Mouse (Mus musculus) cerebellum, postnatal 10 days (tissue): Measurements from ENCODE around the gene Xylt1.

Experiments
- DNase-seq, 2 experiments: peaks; one replicate each; pipeline ENCODE4 v3.0.0; 2021; ENCODE audit warnings: mixed read lengths in 2 of 2

The Xylt1 gene

DNA sequence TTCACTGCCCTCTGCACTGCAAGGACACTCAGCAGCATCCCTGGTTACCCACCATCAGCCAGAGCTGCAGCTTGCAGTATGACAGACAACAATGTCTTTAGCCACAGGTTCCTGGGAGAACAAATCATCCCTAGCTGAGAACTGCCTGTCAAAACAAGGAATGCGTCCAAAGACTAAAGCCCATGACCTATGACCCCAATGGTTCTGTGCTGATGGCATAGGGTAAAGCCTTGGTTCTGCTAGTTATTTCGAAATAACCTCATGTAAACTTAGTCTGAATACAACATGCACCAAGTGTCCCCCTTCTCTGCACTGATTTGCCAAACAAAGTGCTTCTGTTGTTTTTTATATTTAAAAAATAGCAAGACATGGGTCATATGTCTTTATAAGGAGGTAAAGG is 103.8 kb downstream of the Xylt1 start:
- DNase-seq = no peak

DNA sequence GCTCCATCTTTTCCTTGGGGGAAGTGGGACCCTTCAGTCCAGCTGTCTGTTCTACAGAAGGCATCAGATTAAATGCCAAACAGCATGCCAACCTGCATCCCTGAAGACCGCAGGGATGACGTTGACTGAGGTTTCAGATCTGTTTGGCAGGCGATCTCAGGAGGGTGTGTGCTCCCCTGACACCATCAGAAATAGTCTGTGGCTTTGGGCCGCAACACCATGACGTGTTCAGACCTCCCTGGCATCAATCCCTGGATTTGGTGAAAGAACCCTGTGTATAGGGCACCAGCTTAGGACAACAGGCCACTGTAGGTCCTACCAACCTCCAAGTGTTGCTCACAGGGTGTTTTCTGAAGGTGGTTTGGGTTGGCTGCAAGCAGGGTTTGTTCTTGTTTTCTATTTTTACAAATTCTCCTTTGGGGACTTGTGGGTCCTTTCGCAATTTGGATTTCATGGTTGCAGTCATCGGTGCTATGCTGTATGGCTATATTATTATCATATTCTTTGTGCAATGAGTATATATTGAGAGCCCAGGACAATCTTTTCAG is 104.3 kb downstream of the Xylt1 start:
- DNase-seq = no peak

DNA sequence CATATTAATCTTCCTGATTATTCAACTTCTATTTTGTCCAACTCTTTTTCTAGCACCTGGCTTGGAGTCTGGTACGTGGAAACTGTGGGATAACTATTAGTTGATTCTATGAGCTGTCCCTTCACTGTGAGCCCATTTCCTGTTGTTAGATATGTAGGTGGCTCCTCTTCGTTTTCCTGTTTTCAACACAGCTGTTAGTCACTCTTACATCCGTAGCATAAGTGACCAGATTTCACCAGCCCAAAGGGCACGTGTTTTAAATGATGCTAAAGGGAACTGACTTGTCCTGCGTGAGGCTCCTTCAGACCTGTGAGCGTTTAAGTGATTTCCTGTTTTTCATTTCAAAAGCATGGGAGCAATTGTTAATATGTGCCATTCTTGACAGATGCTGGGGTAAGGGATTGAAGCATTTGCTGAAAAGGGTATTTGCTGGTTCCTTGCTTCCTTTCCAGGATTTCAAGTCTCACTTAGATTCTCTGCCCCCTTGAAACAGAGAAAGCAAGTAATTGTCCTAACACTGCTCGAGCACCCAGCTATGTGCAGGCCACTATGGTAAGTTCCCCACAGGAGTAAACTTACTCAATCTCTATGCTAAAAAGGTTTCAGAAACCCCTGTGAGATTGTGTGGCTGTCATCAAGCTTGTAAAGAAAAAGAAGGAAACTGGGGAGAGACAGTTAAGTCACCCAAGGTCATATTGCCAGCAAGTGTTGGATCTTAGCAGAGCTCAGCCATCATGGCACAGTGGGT is 105.8 kb downstream of the Xylt1 start:
- no peak for DNase-seq

DNA sequence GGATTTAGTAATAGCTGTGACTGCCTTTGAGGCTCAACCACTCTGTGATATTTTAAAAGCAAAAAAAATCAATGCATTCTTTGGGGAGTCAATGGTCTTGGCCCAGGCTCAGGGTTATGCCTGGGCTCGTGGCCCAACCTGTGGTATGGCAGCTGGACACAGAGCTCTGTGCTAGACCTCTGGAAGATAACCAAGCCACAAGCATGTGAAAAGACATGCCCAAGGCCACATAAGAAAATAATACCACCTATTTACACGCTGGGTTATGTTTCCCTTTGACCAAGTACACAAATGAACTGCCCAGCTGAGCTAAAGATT is 106.4 kb downstream of the Xylt1 start:
- DNase-seq = no peak

DNA sequence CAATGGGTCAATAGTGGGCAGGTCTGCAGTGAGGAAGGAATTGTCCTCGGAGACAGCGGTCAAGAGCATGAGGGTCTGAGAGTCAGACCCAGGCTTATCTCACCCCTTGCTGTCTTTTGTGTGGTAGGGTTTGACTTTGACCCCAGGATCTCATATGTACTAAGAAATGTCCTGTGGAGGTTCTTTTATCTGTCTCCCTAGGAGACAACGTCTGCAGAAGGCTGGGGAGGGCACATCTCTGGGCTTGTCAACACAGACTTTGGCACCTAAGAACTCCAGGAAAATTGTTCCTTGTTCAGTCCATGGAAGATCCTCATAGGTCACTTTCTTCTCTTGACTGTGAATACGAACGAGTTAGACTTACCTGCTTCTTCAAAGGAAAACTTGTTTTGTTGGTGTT is 109.2 kb downstream of the Xylt1 start:
- DNase-seq = no peak

DNA sequence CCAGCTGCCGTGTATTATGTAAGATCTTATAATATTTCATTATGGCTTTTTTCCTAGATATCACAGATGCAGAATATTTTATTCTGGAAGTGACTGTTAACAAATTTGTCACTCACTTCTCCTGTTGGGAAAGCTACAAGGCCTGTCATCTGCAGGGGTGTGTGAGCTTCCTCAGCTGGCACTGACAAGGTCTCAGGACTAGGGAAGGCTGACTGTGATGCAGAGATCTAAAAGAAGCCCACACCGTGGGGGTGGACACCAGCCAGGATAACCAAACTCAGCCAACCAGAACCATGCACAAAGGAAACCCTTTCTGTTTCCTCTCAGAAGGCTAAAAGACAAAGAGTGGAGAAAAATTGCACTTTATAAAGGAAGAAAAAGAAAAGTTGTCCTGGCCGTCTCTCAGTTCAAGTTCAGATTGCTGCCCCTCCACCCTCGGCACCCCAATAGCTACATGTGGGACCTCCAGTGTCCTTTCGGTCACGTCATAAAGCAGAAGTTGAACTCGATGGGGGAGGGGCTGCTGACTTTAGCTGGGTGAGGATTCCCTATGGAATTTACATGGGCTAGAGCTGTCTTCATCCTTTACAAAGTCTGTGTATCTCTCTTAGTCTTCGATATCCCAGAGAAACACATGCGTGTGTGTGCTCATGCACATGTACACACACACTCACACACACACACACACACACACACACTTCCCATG is 109.9 kb downstream of the Xylt1 start:
- DNase-seq = no peak

DNA sequence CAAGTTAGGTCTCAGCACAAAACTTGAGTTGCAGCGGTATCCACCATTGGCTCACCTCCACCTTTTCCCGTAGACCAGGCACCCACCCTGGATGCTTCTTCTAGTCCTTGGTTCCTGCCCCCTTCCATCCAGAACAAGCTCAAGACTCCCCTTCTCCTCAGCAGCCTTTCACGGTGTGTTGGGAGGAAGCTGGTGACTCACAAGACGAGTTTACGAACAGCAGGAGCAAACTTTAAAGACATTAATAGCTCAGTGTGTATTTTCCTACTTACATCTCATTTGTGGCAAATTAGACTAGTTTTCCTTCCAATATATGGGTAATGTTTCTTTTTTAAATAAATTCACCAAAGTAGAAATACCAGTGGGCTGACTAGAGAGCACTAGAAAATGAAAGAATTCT is 110.7 kb downstream of the Xylt1 start:
- DNase-seq = no peak

DNA sequence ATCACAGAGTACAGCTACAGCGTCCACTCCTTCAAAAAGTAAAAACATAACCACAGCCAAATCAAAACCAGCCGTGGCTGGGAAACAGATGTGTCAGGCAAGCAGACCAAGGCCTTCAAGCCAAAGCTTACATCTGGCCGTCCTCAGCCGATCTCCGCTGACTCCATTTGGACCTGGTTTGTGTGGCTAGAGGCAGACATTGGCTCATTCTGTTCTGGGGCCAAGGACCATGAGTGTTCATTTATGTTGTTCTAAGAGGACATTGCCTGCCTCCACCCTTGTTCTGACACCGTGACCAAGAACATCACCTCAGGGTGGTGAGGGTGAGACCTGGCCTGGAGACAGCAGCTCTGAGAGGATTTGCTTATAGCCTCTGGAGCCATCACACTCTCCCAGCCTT is 113.4 kb downstream of the Xylt1 start:
- DNase-seq = no peak

DNA sequence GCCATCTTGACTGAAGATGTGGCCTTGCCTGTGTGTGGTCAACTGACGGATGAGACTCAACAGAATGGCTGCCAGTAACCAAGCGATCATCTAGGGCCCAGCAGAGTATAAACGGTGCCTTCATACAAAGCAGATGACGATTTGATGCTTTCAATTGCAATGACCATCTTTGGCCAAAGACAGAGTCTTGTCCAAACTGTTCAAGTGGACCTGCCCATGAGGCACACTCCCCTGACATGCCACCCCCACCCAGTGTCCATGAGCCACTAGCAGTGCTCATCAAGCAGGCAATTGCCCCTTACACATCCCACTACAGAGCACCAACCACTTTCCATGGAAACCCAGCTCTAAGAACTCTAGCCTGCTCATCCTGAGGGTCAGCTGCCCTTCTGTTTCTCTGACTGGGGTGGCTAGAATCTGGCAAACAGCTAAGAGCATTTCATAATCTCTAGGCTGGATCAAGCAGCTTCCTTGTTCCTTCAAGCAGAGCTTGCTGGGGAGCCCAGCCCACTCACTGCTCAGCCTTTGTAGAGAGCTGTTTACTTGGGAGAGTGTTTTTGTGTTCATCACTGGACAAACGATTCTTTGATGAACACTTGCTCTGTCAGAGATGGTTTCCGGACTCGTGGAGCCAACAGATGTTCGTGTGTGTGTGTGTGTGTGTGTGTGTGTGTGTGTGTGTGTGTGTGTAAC is 114.0 kb downstream of the Xylt1 start:
- no peak for DNase-seq

DNA sequence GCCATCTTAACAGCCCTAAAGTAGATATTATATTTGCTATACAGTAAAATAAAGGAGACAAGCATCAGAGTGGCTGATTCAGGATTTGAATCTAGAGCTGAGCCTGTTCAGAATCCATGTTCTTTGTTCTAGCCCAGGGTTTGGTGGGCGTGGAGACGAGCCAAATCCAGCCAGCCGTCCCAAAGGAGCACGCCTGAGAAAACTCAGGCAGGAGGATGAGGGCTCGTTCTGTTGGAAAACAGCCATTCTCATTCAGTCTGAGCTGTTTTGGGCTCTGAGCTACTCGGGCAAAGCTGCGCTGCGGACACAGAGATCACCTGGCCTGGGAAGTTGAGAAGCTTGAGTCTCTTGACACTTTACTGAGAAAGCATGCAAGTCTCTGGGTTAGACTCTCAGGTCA is 115.0 kb downstream of the Xylt1 start:
- peak; percentile 41 to 53 for DNase-seq

DNA sequence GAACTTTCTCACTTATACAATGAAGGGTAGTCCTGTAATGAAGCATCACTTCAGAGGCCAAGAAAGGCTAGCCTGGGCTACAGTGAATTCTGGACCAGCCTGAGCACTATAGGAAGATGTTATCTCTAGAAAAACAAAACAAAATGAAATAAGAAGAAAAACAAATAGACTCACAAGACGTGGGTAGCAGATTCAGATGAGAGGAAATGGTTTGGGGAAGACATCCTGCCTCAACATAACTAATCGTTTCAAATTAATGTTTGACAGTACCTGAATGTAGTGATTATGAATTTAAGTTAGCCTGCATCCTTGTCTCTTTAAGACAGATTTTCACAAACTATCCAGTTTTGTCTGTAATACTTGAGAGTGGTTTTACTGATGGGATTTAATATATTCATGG is 117.4 kb downstream of the Xylt1 start:
- DNase-seq = no peak

DNA sequence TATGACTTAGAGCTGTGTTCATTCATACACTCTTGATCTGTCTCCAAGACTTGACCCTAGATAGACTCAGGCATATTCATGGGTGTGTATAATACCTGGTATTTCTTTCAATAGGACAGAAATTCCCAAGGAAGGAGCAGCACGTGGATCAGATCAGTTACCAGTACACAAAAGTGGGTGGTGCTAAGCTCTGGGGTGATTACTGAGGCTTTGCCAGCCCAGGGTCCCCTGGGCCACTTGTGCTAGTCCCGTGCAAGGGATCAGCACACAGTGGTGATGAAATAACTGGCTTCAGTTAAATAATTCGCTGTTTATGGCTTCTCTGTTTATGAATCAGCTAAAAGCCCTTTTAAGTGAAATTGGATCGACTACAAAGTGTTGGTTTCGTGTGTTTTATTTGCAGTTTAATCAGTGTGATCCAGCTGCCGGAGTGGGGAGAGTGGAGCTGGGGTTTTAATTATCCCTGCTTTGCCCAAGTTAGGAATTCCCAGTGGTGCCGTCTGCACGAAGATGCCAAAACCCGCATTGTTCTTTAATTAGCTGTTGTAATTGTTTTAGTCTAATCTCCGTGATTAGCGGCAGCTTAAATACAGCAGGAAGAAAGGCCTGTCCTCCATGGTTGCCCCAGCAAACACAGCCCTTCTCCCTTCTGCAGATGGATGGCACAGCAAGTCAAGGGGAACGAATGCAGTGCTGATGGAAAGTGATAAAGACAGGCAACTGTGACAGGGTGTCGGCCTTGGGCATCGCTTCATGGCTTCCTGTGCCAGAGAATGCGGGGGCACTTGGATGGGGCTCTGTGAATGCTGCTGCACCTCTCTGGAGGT is 120.8 kb downstream of the Xylt1 start:
- DNase-seq = peak; percentile 73 to 84

DNA sequence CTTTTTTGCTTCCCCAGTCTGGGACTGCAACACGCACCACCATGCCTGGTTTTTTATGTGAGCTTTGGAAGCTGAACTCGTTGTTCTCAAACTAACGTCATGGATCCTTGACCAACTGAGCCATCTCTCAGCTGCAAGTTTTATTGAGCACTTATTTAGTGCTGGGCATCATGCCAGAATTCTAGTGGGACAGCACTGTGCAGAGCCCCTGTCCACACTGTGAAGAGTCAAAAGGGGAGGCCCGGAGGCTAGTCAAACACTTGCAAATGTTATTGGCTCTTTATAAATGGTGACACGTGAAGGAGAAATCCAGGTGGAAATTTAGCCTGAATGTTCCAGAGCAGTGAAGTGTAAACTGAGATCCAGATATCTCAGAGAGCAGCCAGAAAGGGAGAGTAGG is 121.6 kb downstream of the Xylt1 start:
- DNase-seq = peak; percentile 26 to 34

DNA sequence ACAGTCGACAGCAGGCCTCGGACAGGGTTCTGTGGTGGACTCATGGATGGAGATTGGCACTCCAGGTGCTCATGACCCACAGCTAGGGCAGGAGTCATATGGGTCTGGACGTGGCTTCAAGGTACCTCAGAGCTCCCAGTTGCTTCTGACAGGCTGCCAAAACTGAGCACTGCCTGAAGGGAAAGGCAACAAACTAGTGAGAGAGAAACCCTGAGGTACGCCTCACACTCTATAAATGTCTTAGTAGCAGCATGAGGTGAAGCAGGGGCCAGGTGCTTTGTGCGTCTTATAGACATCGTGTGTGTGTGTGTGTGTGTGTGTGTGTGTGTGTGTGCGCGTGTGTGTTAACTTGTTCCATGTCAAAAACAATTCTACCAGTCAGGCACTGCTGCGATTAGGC is 122.9 kb downstream of the Xylt1 start:
- peak in 1 of 2 experiments; percentile 34 for DNase-seq

DNA sequence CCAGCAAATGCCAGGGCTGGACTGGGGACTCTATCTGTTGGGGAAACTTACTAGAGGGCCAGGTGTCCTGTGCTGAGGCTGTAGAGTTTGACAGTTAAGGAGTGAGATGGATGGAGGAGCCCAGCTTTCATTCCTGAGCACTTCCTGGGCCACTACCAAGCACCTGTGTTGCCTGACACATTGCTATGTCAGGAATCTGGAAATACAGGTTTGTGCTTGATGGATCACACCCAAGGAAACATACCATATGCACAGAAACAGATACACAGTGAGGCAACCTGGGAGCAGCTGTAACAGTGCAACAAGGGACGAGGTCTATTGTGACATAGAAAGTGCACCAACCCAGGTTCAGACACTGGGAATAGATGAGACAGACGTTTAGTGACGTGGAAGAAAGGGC is 125.0 kb downstream of the Xylt1 start:
- no peak for DNase-seq

DNA sequence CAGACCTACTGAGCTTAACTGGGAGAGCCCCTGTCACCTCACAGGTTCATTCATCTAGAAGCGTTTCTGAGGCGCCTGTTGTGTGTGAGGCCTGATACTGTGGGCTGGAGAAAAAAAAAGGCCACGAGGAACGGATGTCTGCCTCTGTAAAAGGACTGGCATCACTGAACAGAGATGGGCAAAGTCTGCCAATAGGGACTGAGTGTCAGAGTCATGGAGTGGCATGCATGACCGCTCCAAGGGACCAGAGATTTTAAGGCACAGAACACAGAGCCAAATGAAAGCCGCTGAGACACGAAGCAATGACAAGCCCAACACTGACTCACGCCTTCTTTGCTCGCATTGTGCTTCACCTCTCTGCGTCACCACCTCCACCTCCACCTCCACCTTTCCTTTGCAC is 126.6 kb downstream of the Xylt1 start:
- no peak for DNase-seq

DNA sequence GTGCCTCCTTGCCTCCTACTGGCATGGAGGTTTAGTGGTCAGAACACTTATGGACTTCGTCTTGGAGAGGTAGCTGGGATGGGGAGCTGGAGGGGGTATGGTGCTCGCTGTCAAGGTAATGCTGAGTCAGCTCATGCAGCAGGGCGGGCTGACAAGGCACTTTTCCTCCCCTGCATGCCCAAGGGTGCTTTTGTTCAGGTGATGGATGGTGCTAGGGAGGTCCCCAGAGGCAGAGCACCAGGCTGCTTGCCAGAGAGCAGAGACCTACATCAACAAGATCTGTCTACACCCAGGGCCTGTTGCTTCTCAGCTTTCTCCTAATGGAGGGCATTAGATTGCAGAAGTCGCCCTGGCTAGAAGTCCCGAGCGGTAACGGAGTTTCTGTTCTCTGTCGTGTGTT is 127.3 kb downstream of the Xylt1 start:
- DNase-seq = no peak

DNA sequence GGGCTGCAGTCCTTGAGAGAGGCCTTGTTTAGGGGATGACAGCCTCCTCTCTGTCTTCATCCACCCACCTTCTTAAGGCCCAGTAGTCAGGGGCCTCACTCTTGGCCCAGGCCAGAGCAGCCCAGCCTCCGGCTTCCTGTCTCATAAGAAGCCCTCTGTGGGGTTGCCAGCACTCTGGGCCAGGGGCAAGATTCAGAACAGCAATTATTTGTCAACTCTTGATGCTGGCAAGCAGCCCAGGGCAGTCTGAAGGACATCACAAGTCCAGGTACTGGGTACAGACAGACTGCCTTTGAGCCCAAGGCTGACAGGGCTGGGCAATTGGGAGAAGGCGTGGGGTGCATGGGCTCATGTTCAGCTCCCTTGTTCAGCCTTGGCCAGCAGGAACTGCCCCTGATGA is 129.3 kb downstream of the Xylt1 start:
- DNase-seq = peak; percentile 38 to 61

DNA sequence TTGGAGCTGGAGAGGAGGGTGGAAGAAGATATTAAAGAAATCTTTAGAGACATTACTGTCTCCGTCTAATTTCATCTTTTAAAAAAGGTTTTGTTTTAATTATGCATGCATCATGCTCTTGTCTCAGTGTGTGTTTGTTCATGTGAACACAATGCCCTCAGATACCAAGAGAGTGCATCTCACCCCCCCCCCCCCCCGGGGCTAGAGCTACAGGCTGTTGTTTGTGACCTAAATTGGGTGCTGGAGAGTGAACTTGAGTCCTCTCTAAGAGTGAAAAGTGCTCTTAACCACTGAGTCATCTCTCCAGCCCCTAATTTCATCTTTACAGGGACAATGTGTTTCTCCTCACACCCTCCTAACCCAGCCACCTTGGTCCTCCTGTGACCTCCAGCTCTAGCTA is 131.5 kb downstream of the Xylt1 start:
- DNase-seq = no peak

DNA sequence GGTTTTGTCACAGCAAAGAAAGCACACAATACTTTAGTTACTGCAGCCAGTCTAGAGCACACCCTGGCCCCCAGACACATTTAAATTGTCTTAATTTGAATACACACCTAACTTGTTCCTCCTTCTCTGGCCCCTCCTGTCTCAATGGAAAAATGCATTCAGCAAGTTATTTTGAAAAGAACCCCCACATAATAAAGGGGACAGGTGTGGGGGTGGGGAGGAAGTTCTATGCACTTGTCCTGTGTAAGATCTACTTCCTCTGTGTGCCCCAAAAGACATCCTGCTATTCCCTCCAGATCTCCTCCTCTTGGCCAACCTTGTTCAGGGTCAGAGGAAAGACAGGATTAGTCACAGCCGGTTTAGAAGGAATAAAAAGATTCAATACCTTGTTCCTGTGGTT is 135.0 kb downstream of the Xylt1 start:
- DNase-seq = no peak

DNA sequence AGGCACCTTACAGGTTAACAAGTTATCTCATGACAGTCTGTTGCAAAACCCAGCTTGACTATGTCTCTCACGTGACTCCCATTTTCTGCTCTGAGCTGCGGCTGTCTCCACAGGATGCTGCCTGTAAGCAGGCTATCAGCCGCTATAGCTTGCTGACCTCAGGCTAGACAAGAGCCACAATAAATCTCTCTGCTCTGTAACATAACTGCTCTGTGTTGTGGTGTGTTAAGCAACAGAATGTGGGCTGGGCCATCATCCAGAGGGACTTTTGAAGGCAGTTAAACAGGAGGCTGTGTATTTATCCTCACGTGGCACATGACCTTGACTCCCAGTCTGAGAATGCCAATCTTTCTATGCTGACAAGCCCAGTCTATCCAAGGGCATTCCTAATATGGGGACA is 136.1 kb downstream of the Xylt1 start:
- DNase-seq = no peak

DNA sequence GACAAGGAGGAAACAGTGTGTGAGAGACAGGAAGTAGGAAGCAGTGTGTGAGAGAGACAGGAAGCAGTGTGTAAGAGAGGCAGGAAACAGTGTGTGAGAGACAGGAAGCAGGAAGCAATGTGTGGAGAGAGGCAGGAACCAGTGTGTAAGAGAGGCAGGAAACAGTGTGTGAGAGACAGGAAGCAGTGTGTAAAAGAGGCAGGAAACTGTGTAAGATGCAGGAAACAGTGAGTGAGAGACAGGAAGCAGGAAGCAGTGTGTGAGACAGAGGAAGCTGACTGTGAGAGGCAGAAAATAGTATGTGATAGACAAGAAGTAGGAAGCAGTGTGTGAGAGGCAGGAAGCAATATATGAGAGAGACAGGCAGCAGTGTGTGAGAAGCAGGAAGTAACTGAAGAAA is 140.6 kb downstream of the Xylt1 start:
- no peak for DNase-seq

DNA sequence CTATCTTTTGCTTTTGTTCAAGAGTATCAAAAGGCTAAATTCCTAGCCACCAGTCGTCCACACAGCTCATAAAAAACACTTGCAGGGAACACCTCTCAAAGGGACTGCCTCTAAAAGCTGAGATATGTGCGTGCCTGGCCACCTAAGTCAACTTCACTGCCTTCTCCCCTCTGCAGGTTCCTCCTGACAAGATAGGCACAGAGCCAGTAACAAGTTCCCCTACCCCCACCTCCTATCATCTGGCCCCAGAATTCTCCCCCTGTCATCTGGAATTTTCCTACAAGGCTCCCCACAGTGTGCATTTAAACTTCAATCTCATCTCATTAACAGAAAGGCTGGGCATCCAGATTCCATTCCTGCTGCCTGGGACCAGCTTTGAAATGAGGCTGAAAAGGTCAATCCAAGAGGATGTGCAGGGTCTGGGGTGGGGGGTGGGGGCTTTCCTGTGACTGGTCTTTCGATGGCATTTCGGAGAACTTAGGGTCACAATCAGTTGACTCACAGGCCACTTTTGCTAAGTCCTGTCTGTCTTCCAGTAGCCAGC is 141.4 kb downstream of the Xylt1 start:
- DNase-seq = no peak
